Mouse (Mus musculus) ES-E14 (cell line): ENCODE data around the gene Tnik.

Experiments
- CHD2 ChIP-seq: IDR thresholded peaks from 2 replicates; pipeline ENCODE4 v1.6.1; 2014; ENCODE audit warnings: mild to moderate bottlenecking, low read depth, low read length, inconsistent platforms
- HCFC1 ChIP-seq: IDR thresholded peaks from 2 replicates; pipeline ENCODE4 v1.6.1; 2012; ENCODE audit warnings: low read length, inconsistent platforms, borderline replicate concordance; ENCODE audit not compliant: insufficient read depth
- MAFK ChIP-seq: IDR thresholded peaks from 2 replicates; pipeline ENCODE4 v1.6.1; 2014; ENCODE audit warnings: mild to moderate bottlenecking, low read depth, low read length, inconsistent platforms; ENCODE audit not compliant: insufficient read depth
- ZC3H11A ChIP-seq: IDR thresholded peaks from 2 replicates; pipeline ENCODE4 v1.6.1; 2012; ENCODE audit warnings: low read depth, mild to moderate bottlenecking, inconsistent platforms, low read length, borderline replicate concordance
- ZNF384 ChIP-seq: IDR thresholded peaks from 2 replicates; pipeline ENCODE4 v1.6.1; 2012; ENCODE audit warnings: low read depth, low read length, inconsistent platforms

GRCm38 (mm10) chr3:28405391-28405790, 142.4 kb downstream of the Tnik start:
- TF ChIP-seq HCFC1 (no peak), ZNF384 (no peak), ZC3H11A (no peak), CHD2 (no peak), MAFK (no peak)
